Mouse (Mus musculus) heart, adult 2 months (tissue): Measurements from ENCODE around the gene Figla. TPM values are rescaled to one million over a fixed set of nuclear protein-coding genes. Genes with fewer than 3 reads are reported as not detected.

Experiments used
- DNase-seq, 2 experiments: peaks; one replicate each; pipeline ENCODE4 v3.0.0; 2021
- H3K27ac ChIP-seq: fragments of 200-600 bp; 2 replicates; pipeline ENCODE4 v1.8.1; 2022
- H3K27me3 ChIP-seq: fragments of 200-500 bp; 2 replicates; pipeline ENCODE4 v1.6.1; 2012; ENCODE audit warnings: mild to moderate bottlenecking, low read length, inconsistent platforms, mixed read lengths; ENCODE audit not compliant: control insufficient read depth, insufficient read depth
- H3K36me3 ChIP-seq: fragments of 200-500 bp; 2 replicates; pipeline ENCODE4 v1.6.1; 2012; ENCODE audit warnings: low read length, inconsistent platforms; ENCODE audit not compliant: control insufficient read depth, insufficient read depth
- H3K4me1 ChIP-seq: fragments of 200-500 bp; 2 replicates; pipeline ENCODE4 v1.6.1; 2011; ENCODE audit warnings: low read length; ENCODE audit not compliant: control insufficient read depth, insufficient read depth
- H3K4me3 ChIP-seq: fragments of 200-600 bp; 2 replicates; pipeline ENCODE4 v1.8.1; 2022
- H3K79me2 ChIP-seq: fragments of 200-500 bp; replicated peaks from 2 replicates; pipeline ENCODE4 v1.6.1; 2012; ENCODE audit warnings: mild to moderate bottlenecking, inconsistent platforms, low read length, moderate library complexity, mixed read lengths; ENCODE audit not compliant: control insufficient read depth, insufficient read depth
- H3K9ac ChIP-seq: fragments of 200-500 bp; 2 replicates; pipeline ENCODE4 v1.6.1; 2012; ENCODE audit warnings: low read depth, mild to moderate bottlenecking, control low read depth, inconsistent platforms, low read length, mixed read lengths
- CTCF ChIP-seq: fragments of 200-600 bp; IDR thresholded peaks from 2 replicates; pipeline ENCODE4 v1.8.1; 2022; ENCODE audit warnings: antibody characterized with exemption, mild to moderate bottlenecking, moderate library complexity
- EP300 ChIP-seq: fragments of 200-500 bp; IDR thresholded peaks from 2 replicates; pipeline ENCODE4 v1.6.1; 2011; ENCODE audit warnings: low read depth, low read length, control low read depth; ENCODE audit not compliant: insufficient read depth
- POLR2A ChIP-seq: fragments of 200-500 bp; IDR thresholded peaks from 2 replicates; pipeline ENCODE4 v1.6.1; 2011; ENCODE audit warnings: mild to moderate bottlenecking, low read depth, low read length, control low read depth; ENCODE audit not compliant: insufficient read depth
- WGBS: fragments of 180-500 bp; shearing (Covaris S2); methylation state at CpG from one replicate; pipeline ENCODE4 v1.1.7; 2018; 5-methylcytosine and 5-hydroxymethylcytosine counted together
- intact Hi-C: fragments of 180-260 bp; cut with DNase I; formaldehyde crosslinking; loops from one replicate; pipeline ENCODE4 v1.15.1; 2025
- long read RNA-seq: library from polyadenylated mRNA; stranded (forward); transcript quantifications from one replicate; pipeline ENCODE4 v2.0.0, GENCODE M21; 2021
- polyA plus RNA-seq: library from polyadenylated mRNA; depleted of rRNA; stranded (reverse); fragments of >200 nt; gene quantifications from 2 replicates; pipeline ENCODE4 v1.2.3, GENCODE M21; 2012; rRNA removed
- total RNA-seq, 2 experiments: library from RNA; stranded (reverse); gene quantifications; 2 replicates each; pipeline ENCODE4 v1.2.3; 2021

Gene Figla
- total RNA-seq (not detected), polyA plus RNA-seq (not detected in 2 replicates)
- long read RNA-seq = 0 reads

- no peaks in the 10 kb centered on the region for H3K36me3 ChIP-seq
- intact Hi-C loops = no loop called here
- H3K4me3 ChIP-seq = no peak within 1 kb of the TSS
- H3K79me2 ChIP-seq = no peaks in the 10 kb centered on the region
- no peak within 1 kb of the TSS for H3K27ac ChIP-seq
- DNase-seq = no peak
- WGBS = 59% methylated on average over 9 of the region's 9 CpGs
- H3K4me1 ChIP-seq = no peaks in the 10 kb centered on the region
- TF ChIP-seq POLR2A (no peak), CTCF (no peak), EP300 (no peak)
- no peaks in the 10 kb centered on the region for H3K27me3 ChIP-seq
- no peak within 1 kb of the TSS for H3K9ac ChIP-seq
Observed at GRCm38 (mm10) chr6:86015871-86016270, at the start of gene Figla. Gene Figla, plus strand, starts transcription at chr6:86016171.

- intact Hi-C loops = loop anchor here (10.0 kb wide), 1 partner anchor 718 kb away; the partner anchor contains the start of gene Snrnp27
- H3K27ac ChIP-seq = peak overlapping the region; percentile 12; the same call in 1 of the 2 replicates
- no peak for TF ChIP-seq POLR2A
- no peak for TF ChIP-seq CTCF
- H3K4me1 ChIP-seq = peaks cover 3% of the 10 kb centered on the region; the same call in 1 of the 2 replicates
- H3K4me3 ChIP-seq = no peak overlapping the region
- H3K79me2 ChIP-seq = no peaks in the 10 kb centered on the region
- WGBS = 79% methylated on average over 4 of the region's 4 CpGs
- no peak overlapping the region for H3K9ac ChIP-seq
- no peaks in the 10 kb centered on the region for H3K27me3 ChIP-seq
- H3K36me3 ChIP-seq = no peaks in the 10 kb centered on the region
- DNase-seq = peak in 1 of 2 experiments; percentile 18
Observed at GRCm38 (mm10) chr6:85966686-85967085, 49.3 kb upstream of the Figla start.

GRCm38 (mm10) chr6:85969889-85970288 lies 46.1 kb upstream of the Figla start:
- Histone ChIP-seq H3K27me3 (no peaks in the 10 kb centered on the region), H3K79me2 (no peaks in the 10 kb centered on the region), H3K36me3 (no peaks in the 10 kb centered on the region), H3K27ac (no peak overlapping the region), H3K4me1 (peaks cover 3% of the 10 kb centered on the region; the same call in 1 of the 2 replicates), H3K4me3 (no peak overlapping the region), H3K9ac (no peak overlapping the region)
- intact Hi-C loops = loop anchor here (10.0 kb wide), 1 partner anchor 715 kb away; the partner anchor contains the start of gene Snrnp27
- 24% methylated on average over 2 of the region's 2 CpGs for WGBS
- DNase-seq = no peak
- TF ChIP-seq EP300 = no peak
- TF ChIP-seq POLR2A = no peak
- TF ChIP-seq CTCF = no peak

GRCm38 (mm10) chr6:85972699-85973098 lies 43.3 kb upstream of the Figla start:
- Histone ChIP-seq H3K79me2 (no peaks in the 10 kb centered on the region), H3K36me3 (no peaks in the 10 kb centered on the region), H3K4me1 (no peaks in the 10 kb centered on the region), H3K27ac (no peak overlapping the region), H3K9ac (no peak overlapping the region), H3K27me3 (no peaks in the 10 kb centered on the region), H3K4me3 (no peak overlapping the region)
- WGBS = 39% methylated on average over 3 of the region's 3 CpGs
- no peak for DNase-seq
- intact Hi-C loops = no loop called here
- no peak for TF ChIP-seq POLR2A
- TF ChIP-seq CTCF = no peak
- TF ChIP-seq EP300 = no peak

GRCm38 (mm10) chr6:85973336-85973735 lies 42.6 kb upstream of the Figla start:
- no peak for DNase-seq

GRCm38 (mm10) chr6:85974941-85975617 lies 40.9 kb upstream of the Figla start:
- Histone ChIP-seq H3K4me1 (no peaks in the 10 kb centered on the region), H3K36me3 (no peaks in the 10 kb centered on the region), H3K79me2 (no peaks in the 10 kb centered on the region), H3K9ac (no peak overlapping the region), H3K27me3 (no peaks in the 10 kb centered on the region), H3K4me3 (no peak overlapping the region), H3K27ac (no peak overlapping the region)
- intact Hi-C loops = no loop called here
- TF ChIP-seq EP300 = no peak
- no peak for TF ChIP-seq CTCF
- no peak for TF ChIP-seq POLR2A
- 70% methylated on average over 10 of the region's 10 CpGs for WGBS
- DNase-seq = no peak

More at GRCm38 (mm10) chr6:85973336-85973735, 42.6 kb upstream of the Figla start:
- H3K36me3 ChIP-seq = no peaks in the 10 kb centered on the region
- H3K9ac ChIP-seq = no peak overlapping the region
- H3K4me3 ChIP-seq = no peak overlapping the region
- H3K4me1 ChIP-seq = no peaks in the 10 kb centered on the region
- 73% methylated on average over 3 of the region's 3 CpGs for WGBS
- TF ChIP-seq CTCF (no peak), EP300 (no peak), POLR2A (no peak)
- intact Hi-C loops = no loop called here
- no peaks in the 10 kb centered on the region for H3K27me3 ChIP-seq
- H3K27ac ChIP-seq = no peak overlapping the region
- no peaks in the 10 kb centered on the region for H3K79me2 ChIP-seq
